Mouse (Mus musculus) heart, embryonic 16.5 days (tissue): ENCODE data around the gene Tmcc1. TPM values are rescaled to one million over a fixed set of nuclear protein-coding genes. Genes with fewer than 3 reads are reported as not detected.
"Not testable (repeated sequence)": the region's sequence is repeated elsewhere in the genome, so short reads cannot be mapped to it uniquely, and the experiment has no call there.

Experiments
- ATAC-seq: fragments of 200-750 bp; cut with Nextera tagmentation; replicated peaks from 2 replicates; pipeline ENCODE4 v1.8.0; 2017; ENCODE audit warnings: moderate number of reproducible peaks; ENCODE audit not compliant: insufficient read depth, low FRiP score; ENCODE audit errors: extremely low read depth
- H3K27ac ChIP-seq: fragments of 300-500 bp; sonication (generic); 2 replicates; pipeline ENCODE4 v1.5.1; 2014; ENCODE audit warnings: mild to moderate bottlenecking, low read length, control low read depth, moderate library complexity
- H3K27me3 ChIP-seq: fragments of 300-500 bp; sonication (generic); 2 replicates; pipeline ENCODE4 v1.6.1; 2014; ENCODE audit warnings: low read length, mixed read lengths; ENCODE audit not compliant: control insufficient read depth, insufficient read depth
- H3K36me3 ChIP-seq: fragments of 300-500 bp; sonication (generic); 2 replicates; pipeline ENCODE4 v1.6.1; 2014; ENCODE audit not compliant: control insufficient read depth, insufficient read depth
- H3K4me1 ChIP-seq: fragments of 300-500 bp; sonication (generic); 2 replicates; pipeline ENCODE4 v1.6.1; 2014; ENCODE audit warnings: low read length, mixed read lengths; ENCODE audit not compliant: control insufficient read depth, insufficient read depth
- H3K4me2 ChIP-seq: fragments of 300-500 bp; sonication (generic); 2 replicates; pipeline ENCODE4 v1.6.1; 2014; ENCODE audit warnings: low read depth, mild to moderate bottlenecking, control low read depth, low read length
- H3K4me3 ChIP-seq: fragments of 300-500 bp; sonication (generic); 2 replicates; pipeline ENCODE4 v1.5.1; 2014; ENCODE audit warnings: mild to moderate bottlenecking, control low read depth, low read length
- H3K9ac ChIP-seq: fragments of 300-500 bp; sonication (generic); 2 replicates; pipeline ENCODE4 v1.6.1; 2014; ENCODE audit warnings: low read length, control low read depth
- H3K9me3 ChIP-seq: fragments of 300-500 bp; sonication (generic); replicated peaks from 2 replicates; pipeline ENCODE4 v1.6.1; 2016; ENCODE audit warnings: low read length; ENCODE audit not compliant: control insufficient read depth
- WGBS: fragments of 180-500 bp; shearing (Covaris S2); extraction: QIAGEN DNeasy Blood & Tissue Kit; methylation state at CpG from one replicate; pipeline ENCODE4 v1.1.7; 2014; 5-methylcytosine and 5-hydroxymethylcytosine counted together
- polyA plus RNA-seq: library from polyadenylated mRNA; unstranded; fragments of >200 nt; fragmentation: Nextera tagmentation; extraction: Ambion mirVana; gene quantifications from 2 replicates; pipeline ENCODE4 v1.2.1, GENCODE M21; 2015

The Tmcc1 gene
- polyA plus RNA-seq, 1 experiment from 2014 or later, result 13.3 TPM

DNA sequence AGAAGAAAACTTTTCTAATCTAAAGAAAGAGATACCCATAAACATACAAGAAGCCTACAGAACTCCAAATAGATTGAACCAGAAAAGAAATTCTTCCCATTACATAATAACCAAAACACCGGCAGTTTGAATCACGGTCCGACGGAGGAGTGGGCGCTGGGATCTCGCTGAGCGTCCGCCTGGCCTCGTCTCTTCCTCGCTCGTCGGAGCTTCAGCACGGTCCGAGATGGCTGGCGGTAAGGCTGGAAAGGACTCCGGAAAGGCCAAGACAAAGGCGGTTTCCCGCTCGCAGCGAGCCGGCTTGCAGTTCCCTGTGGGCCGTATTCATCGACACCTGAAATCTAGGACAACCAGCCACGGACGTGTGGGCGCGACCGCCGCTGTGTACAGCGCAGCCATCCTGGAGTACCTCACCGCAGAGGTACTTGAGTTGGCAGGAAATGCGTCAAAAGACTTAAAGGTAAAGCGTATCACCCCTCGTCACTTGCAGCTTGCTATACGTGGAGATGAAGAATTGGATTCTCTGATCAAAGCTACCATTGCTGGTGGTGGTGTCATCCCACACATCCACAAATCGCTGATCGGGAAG lies 19.7 kb downstream of the Tmcc1 start:
- not testable (repeated sequence) for H3K4me1 ChIP-seq, H3K9me3 ChIP-seq, H3K9ac ChIP-seq, H3K36me3 ChIP-seq, H3K27ac ChIP-seq, H3K27me3 ChIP-seq, H3K4me2 ChIP-seq, ATAC-seq, H3K4me3 ChIP-seq
- WGBS, result 79% methylated on average over 37 of the region's 37 CpGs

DNA sequence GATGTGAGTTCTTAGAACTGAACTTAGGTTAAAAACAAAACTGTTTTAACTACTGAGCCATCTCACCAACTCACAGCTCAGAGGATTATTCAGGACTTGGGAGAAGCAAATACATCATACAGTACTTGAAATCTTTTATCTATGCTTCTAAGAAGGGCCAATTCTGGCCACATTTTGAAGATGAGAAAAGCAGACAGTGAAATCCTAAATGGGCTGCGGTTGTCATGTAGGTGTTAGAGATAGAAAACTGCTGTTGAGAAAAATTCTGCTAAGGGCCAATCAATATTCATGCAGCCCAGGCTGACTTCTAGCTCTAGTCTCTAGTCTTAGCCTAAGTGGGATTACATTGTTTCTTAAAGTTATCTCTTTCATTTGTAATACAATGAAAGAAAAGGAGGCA lies 26.9 kb downstream of the Tmcc1 start:
- Histone ChIP-seq H3K27me3 (no peaks in the 10 kb centered on the region), H3K9ac (no peak overlapping the region), H3K4me2 (no peak overlapping the region), H3K4me1 (no peaks in the 10 kb centered on the region), H3K4me3 (no peak overlapping the region), H3K36me3 (0 out of 2 replicates have a peak, but pooled peaks cover 2% of the 10 kb centered on the region), H3K27ac (no peak overlapping the region), H3K9me3 (no peaks in the 10 kb centered on the region)
- ATAC-seq, result no peak
- WGBS, result 63% methylated on average over 1 of the region's 1 CpGs

DNA sequence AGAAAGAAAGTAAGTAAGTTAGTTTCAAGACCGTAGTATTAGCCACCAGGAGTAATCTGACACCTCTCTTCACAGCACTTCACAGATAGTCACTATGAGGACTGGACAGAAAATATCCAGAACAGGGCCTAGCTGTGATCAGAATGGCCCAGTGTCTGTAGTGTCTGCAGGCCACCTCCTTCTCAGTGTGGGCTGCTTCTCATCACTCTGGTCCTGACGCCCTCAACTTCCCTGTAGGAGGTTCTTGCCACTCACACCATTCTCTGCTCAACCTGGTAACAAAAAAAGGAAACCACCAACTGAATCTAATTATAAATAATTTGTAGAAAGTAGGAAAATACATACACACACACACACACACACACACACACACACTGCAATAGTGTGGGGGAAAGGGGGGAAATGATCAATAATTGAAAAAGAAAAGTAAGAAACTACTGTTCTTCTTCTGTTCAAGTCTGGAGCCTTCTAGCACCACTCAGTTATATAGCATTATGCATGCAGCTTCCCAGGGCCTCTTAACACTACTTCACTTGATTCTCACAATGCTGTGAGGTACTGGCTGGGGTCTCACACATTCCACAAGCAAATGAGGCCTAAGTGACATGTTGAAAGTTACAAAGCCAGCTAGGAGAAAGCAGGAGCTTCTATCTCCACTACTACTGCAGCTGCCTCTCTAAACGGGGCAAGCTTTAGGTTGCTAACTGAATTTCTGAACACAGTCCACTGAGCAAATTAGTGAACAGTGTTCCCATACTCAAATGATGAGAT lies 38.2 kb downstream of the Tmcc1 start:
- Histone ChIP-seq H3K27ac (peak overlapping the region; percentile 51), H3K4me1 (peaks cover 6% of the 10 kb centered on the region), H3K4me2 (no peak overlapping the region), H3K9me3 (no peaks in the 10 kb centered on the region), H3K9ac (0 out of 2 replicates have a peak overlapping the region, but pooled peaks have one; percentile 25), H3K4me3 (no peak overlapping the region), H3K27me3 (no peaks in the 10 kb centered on the region), H3K36me3 (no peaks in the 10 kb centered on the region)
- WGBS, result 27% methylated on average over 3 of the region's 3 CpGs
- no peak for ATAC-seq

DNA sequence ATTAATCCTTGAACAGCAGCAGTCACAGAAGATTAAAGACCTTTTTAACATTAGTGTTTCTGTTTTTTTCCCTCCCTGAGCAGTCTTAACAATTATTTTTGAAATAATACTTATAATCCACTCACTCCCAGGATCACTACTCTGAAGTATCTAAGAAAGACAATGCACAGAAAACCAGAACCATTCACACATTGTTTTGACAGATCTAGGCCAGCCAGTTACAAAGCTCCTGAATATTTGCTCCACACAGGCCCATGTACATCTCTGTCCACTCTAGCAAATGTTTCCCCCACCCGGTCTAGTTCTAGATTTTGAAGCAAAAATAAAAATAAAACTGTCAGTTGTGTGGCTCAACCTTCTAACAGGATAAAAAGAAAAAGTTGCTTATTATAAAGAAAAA lies 45.9 kb downstream of the Tmcc1 start:
- Histone ChIP-seq H3K4me2 (no peak overlapping the region), H3K4me1 (peaks cover 3% of the 10 kb centered on the region; the same call in 1 of the 2 replicates), H3K4me3 (no peak overlapping the region), H3K36me3 (peaks cover 3% of the 10 kb centered on the region; the same call in 1 of the 2 replicates), H3K9ac (no peak overlapping the region), H3K27me3 (no peaks in the 10 kb centered on the region), H3K9me3 (no peaks in the 10 kb centered on the region), H3K27ac (no peak overlapping the region)
- no peak for ATAC-seq
- WGBS, result 72% methylated on average over 1 of the region's 1 CpGs

DNA sequence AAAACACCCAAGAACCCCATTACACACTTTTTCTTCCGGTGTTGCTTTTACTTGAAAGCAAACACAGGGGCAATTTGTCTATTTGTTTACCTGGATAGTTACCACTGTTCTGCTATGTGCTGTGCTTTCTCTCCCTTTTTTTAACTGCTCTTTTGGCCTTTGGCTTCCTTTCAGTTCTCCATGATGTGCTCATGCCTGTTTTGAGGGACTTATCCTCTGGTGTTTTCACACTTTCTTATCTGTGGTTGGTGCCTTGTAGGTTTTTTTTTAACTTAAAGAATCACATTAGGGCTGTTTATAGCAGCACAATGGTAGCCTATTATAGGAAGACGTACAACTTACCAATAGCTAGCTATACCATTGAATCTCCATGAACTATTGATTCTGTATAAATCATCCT lies 51.6 kb downstream of the Tmcc1 start:
- Histone ChIP-seq H3K4me1 (peaks cover 12% of the 10 kb centered on the region), H3K9me3 (no peaks in the 10 kb centered on the region), H3K27ac (peak overlapping the region; percentile 15), H3K4me3 (no peak overlapping the region), H3K4me2 (no peak overlapping the region), H3K36me3 (peaks cover 3% of the 10 kb centered on the region; the same call in 1 of the 2 replicates), H3K9ac (no peak overlapping the region), H3K27me3 (no peaks in the 10 kb centered on the region)
- ATAC-seq, result no peak
- 51% methylated on average over 2 of the region's 2 CpGs for WGBS

DNA sequence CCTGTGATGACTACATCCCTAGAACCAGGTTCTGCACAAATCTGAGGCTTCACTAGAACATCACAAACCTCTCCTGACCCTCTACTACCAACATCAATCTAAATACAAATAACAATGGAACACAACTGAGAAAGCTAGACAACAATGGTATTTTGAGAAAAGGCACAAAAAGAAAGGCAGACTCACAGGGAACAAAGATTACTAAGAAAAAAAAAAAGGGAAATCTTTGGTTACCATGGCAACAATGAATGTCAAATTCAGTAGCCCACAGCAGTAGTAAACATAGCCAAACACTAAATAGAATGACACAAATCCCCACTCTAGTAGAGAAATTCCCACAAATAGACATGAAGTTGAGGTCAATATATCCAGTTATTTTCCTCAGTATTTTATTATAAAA lies 52.5 kb downstream of the Tmcc1 start:
- H3K27me3 ChIP-seq, result no peaks in the 10 kb centered on the region
- H3K9me3 ChIP-seq, result no peaks in the 10 kb centered on the region
- H3K36me3 ChIP-seq, result peaks cover 3% of the 10 kb centered on the region; the same call in 1 of the 2 replicates
- no peak overlapping the region for H3K4me3 ChIP-seq
- H3K4me2 ChIP-seq, result no peak overlapping the region
- ATAC-seq, result no peak
- no peak overlapping the region for H3K27ac ChIP-seq
- H3K9ac ChIP-seq, result no peak overlapping the region
- peaks cover 11% of the 10 kb centered on the region for H3K4me1 ChIP-seq

DNA sequence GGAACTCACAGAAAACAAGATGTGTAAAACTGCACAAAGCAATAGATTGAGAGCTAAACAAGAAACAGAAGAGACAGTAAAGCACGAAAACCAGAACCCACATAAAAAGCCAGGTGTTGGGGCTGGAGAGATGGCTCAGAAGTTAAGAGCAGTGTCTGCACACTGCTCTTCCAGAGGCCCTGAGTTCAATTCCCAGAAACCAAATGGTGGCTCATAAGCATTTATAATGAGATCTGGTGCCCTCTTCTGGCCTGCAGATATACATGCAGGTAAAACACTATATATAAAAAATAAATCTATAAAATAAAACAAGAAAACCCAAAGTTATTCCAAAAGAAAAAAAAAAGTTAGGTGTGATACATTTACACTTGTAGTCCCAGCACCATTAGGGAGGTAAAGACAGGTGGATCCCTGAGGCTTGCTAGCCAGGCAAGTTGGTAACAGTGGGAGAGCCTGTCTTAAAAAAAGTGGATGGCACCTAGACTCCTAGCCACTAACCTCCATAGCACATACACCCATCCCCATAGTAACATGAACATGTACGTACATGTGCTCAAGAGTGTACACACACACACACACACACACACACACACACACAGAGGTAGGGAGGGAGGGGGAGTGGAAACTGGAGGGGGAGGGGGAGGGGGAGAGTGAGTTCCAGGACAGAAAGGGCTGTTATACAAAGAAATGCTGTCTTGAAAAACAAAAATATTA lies 54.0 kb downstream of the Tmcc1 start:
- H3K36me3 ChIP-seq, result peaks cover 3% of the 10 kb centered on the region; the same call in 1 of the 2 replicates
- H3K9ac ChIP-seq, result no peak overlapping the region
- H3K9me3 ChIP-seq, result no peaks in the 10 kb centered on the region
- H3K4me3 ChIP-seq, result no peak overlapping the region
- H3K27me3 ChIP-seq, result no peaks in the 10 kb centered on the region
- peaks cover 11% of the 10 kb centered on the region for H3K4me1 ChIP-seq
- no peak overlapping the region for H3K27ac ChIP-seq
- no peak overlapping the region for H3K4me2 ChIP-seq
- WGBS, result 65% methylated on average over 2 of the region's 2 CpGs
- no peak for ATAC-seq

DNA sequence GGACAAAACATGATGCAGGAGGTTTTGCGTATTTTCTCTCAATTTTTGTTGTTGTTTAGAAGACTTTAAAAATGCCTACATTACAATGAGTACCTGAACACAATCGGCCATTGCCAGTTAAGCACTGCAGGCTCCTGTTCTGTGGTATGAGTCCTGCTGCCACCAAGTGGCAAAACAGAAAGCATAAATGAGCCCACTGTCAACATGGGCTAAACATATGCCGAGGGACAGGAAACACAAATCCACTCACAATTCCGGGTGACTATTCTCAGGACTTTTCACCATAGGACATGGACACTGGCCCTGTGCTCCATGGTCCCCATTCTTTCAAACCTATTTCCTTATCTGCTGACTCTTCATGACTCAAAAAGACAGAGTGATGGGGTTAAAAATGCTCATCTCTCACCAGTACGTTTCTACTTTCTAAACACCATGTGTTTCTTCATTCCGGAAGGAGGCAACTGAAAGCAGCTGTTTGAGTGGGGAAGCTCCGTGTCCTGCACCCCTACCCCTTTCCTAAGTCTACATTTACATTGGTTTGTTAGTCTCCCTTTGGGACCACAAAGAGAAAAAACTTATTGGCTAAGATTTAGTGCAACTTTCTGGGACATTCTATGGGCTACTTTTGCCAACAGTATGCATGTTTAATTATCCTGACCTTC lies 57.2 kb downstream of the Tmcc1 start:
- Histone ChIP-seq H3K36me3 (no peaks in the 10 kb centered on the region), H3K4me2 (peak overlapping the region; percentile 45), H3K4me3 (no peak overlapping the region), H3K9ac (peak overlapping the region; percentile 46; the same call in 1 of the 2 replicates), H3K4me1 (peaks cover 2% of the 10 kb centered on the region; the same call in 1 of the 2 replicates), H3K9me3 (no peaks in the 10 kb centered on the region), H3K27me3 (no peaks in the 10 kb centered on the region), H3K27ac (no peak overlapping the region)
- 42% methylated on average over 7 of the region's 7 CpGs for WGBS
- ATAC-seq, result no peak
